Comparison of ENCODE assay signal across 20 mouse cellular contexts in genomic region chr14:116698437-116698836, GRCm38 (mm10).
"Had no signal": no experiment of that assay in that cellular context is flagged by ENCODE, and none has a peak within 500 bp of the region (broad histone marks: within the 10 kb centered on the region; RNA-seq: fewer than 3 reads in every experiment).

No protein-coding gene starts in this region.

- H3K36me3 ChIP-seq: kidney, embryonic 15.5 days; limb, embryonic 10.5 days; limb, embryonic 13.5 days; liver, embryonic 12.5 days; liver, embryonic 15.5 days; lung, embryonic 15.5 days; midbrain, embryonic 15.5 days; neural tube, embryonic 12.5 days; neural tube, embryonic 15.5 days had no signal

- H3K27me3 ChIP-seq: kidney, embryonic 15.5 days; limb, embryonic 13.5 days; liver, embryonic 12.5 days; liver, embryonic 15.5 days; lung, embryonic 15.5 days; megakaryocyte, embryonic 14.5 days; midbrain, embryonic 15.5 days; neural tube, embryonic 12.5 days; neural tube, embryonic 15.5 days had no signal

- ATAC-seq: liver, embryonic 12.5 days; midbrain, embryonic 15.5 days had no signal

- DNase-seq: kidney, adult 2 months; kidney, postnatal 10 days; kidney, postnatal 36 days; liver; lung, adult 18-20 months; lung, postnatal 10 days; lung, postnatal 36 days; thymus, adult 18-20 months; thymus, postnatal 4 days had no signal

- H3K4me2 ChIP-seq: kidney, embryonic 15.5 days; limb, embryonic 13.5 days; liver, embryonic 12.5 days; liver, embryonic 15.5 days; lung, embryonic 15.5 days; midbrain, embryonic 11.5 days; midbrain, embryonic 15.5 days; neural tube, embryonic 12.5 days; neural tube, embryonic 15.5 days had no signal

- H3K27ac ChIP-seq: kidney, embryonic 15.5 days; limb, embryonic 10.5 days; limb, embryonic 13.5 days; liver, embryonic 12.5 days; liver, embryonic 15.5 days; lung, embryonic 15.5 days; midbrain, embryonic 15.5 days; neural tube, embryonic 12.5 days; neural tube, embryonic 15.5 days had no signal

- H3K4me1 ChIP-seq: kidney, embryonic 15.5 days; limb, embryonic 10.5 days; limb, embryonic 13.5 days; liver, embryonic 12.5 days; liver, embryonic 15.5 days; lung, embryonic 15.5 days; megakaryocyte, embryonic 14.5 days; midbrain, embryonic 15.5 days; neural tube, embryonic 12.5 days; neural tube, embryonic 15.5 days had no signal

- H3K9ac ChIP-seq: kidney, embryonic 15.5 days; limb, embryonic 13.5 days; liver, embryonic 12.5 days; liver, embryonic 15.5 days; lung, embryonic 15.5 days; midbrain, embryonic 15.5 days; neural tube, embryonic 12.5 days; neural tube, embryonic 15.5 days had no signal

- H3K9me3 ChIP-seq: kidney, embryonic 15.5 days; limb, embryonic 10.5 days; limb, embryonic 13.5 days; liver, embryonic 15.5 days; lung, embryonic 15.5 days; midbrain, embryonic 15.5 days; neural tube, embryonic 12.5 days; neural tube, embryonic 15.5 days had no signal

- H3K4me3 ChIP-seq: kidney, embryonic 15.5 days; limb, embryonic 10.5 days; limb, embryonic 13.5 days; liver, embryonic 12.5 days; liver, embryonic 15.5 days; lung, embryonic 15.5 days; megakaryocyte, embryonic 14.5 days; midbrain, embryonic 15.5 days; neural tube, embryonic 12.5 days; neural tube, embryonic 15.5 days had no signal
